Mouse (Mus musculus): ENCODE measurements around the gene Hist2h2be. TPM values are rescaled to one million over a fixed set of nuclear protein-coding genes. Genes with fewer than 3 reads are reported as not detected.

The Hist2h2be gene
- polyA plus RNA-seq, 2 experiments = 6.4 to 8.9 TPM

GRCm38 (mm10) chr3:96260220-96260619 lies 39.3 kb downstream of the Hist2h2be start:
- Histone ChIP-seq H3K4me1 (replicated peaks; ENCODE audit: control insufficient read depth in 2 of 2, insufficient read depth in 2 of 2, low read length in 1 of 2) (peaks cover 30 to 34% of the 10 kb centered on the region in 2 experiments), H3K4me3 (ENCODE audit: insufficient read depth in 1 of 2, low read depth in 2 of 2, low read length in 2 of 2) (no peak overlapping the region), H3K9me3 (ENCODE audit: control insufficient read depth, low read length) (no peaks in the 10 kb centered on the region), H3K27me3 (ENCODE audit: control insufficient read depth, insufficient read depth, low read length) (no peaks in the 10 kb centered on the region), H3K27ac (no peak overlapping the region), H3K9ac (replicated peaks) (no peak overlapping the region), H3K36me3 (replicated peaks; ENCODE audit: control insufficient read depth, insufficient read depth, low read depth) (no peaks in the 10 kb centered on the region), H3K4me2 (ENCODE audit: low read depth) (no peak overlapping the region)
- no peak for TF ChIP-seq CTCF (IDR thresholded peaks at IDR 0.05; ENCODE audit: low read depth)
- no peak for TF ChIP-seq EP300 (IDR thresholded peaks at IDR 0.05; ENCODE audit: low read depth)
- no peak for ATAC-seq (ENCODE audit: insufficient read depth)
- 81% methylated on average over 5 of the region's 5 CpGs for WGBS (ENCODE audit: insufficient replicate concordance)
- no peak for DNase-seq (ENCODE audit: low read depth in 3 of 3, low spot score in 3 of 3)

- ATAC-seq (ENCODE audit: insufficient read depth) (no peak), DNase-seq (ENCODE audit: low read depth in 3 of 3, low spot score in 3 of 3) (no peak)
- H3K36me3 ChIP-seq (replicated peaks; ENCODE audit: control insufficient read depth, insufficient read depth, low read depth) = no peaks in the 10 kb centered on the region
- 52% methylated on average over 3 of the region's 3 CpGs for WGBS (ENCODE audit: insufficient replicate concordance)
- H3K4me3 ChIP-seq (ENCODE audit: insufficient read depth in 1 of 2, low read depth in 2 of 2, low read length in 2 of 2) = peak overlapping the region; percentile 54 to 63
- H3K9me3 ChIP-seq (ENCODE audit: control insufficient read depth, low read length) = no peaks in the 10 kb centered on the region
- peak overlapping the region; percentile 100 for H3K27ac ChIP-seq
- peak overlapping the region; percentile 86 for H3K4me2 ChIP-seq (ENCODE audit: low read depth)
- no peak for TF ChIP-seq EP300 (IDR thresholded peaks at IDR 0.05; ENCODE audit: low read depth)
- TF ChIP-seq CTCF (IDR thresholded peaks at IDR 0.05; ENCODE audit: low read depth) = no peak
- no peaks in the 10 kb centered on the region for H3K27me3 ChIP-seq (ENCODE audit: control insufficient read depth, insufficient read depth, low read length)
- H3K9ac ChIP-seq (replicated peaks) = peak overlapping the region; percentile 100
- H3K4me1 ChIP-seq (replicated peaks; ENCODE audit: control insufficient read depth in 2 of 2, insufficient read depth in 2 of 2, low read length in 1 of 2) = peaks cover 29 to 31% of the 10 kb centered on the region in 2 experiments
These were observed 40.7 kb downstream of the Hist2h2be start for GRCm38 (mm10) chr3:96261623-96262022.

- H3K9ac ChIP-seq (replicated peaks) = peak overlapping the region; percentile 100
- TF ChIP-seq EP300 (IDR thresholded peaks at IDR 0.05; ENCODE audit: low read depth) (no peak), CTCF (IDR thresholded peaks at IDR 0.05; ENCODE audit: low read depth) (no peak)
- DNase-seq (ENCODE audit: low read depth in 3 of 3, low spot score in 3 of 3) = peak; percentile 85 to 88 (median 87)
- peak overlapping the region; percentile 86 for H3K4me2 ChIP-seq (ENCODE audit: low read depth)
- no peaks in the 10 kb centered on the region for H3K36me3 ChIP-seq (replicated peaks; ENCODE audit: control insufficient read depth, insufficient read depth, low read depth)
- peak overlapping the region; percentile 100 for H3K27ac ChIP-seq
- no peaks in the 10 kb centered on the region for H3K9me3 ChIP-seq (ENCODE audit: control insufficient read depth, low read length)
- WGBS (ENCODE audit: insufficient replicate concordance) = under 1% methylated on average over 19 of the region's 19 CpGs
- no peaks in the 10 kb centered on the region for H3K27me3 ChIP-seq (ENCODE audit: control insufficient read depth, insufficient read depth, low read length)
- ATAC-seq (ENCODE audit: insufficient read depth) = peak; percentile 70
- peak overlapping the region; percentile 54 to 63 for H3K4me3 ChIP-seq (ENCODE audit: insufficient read depth in 1 of 2, low read depth in 2 of 2, low read length in 2 of 2)
- peaks cover 29 to 36% of the 10 kb centered on the region in 2 experiments for H3K4me1 ChIP-seq (replicated peaks; ENCODE audit: control insufficient read depth in 2 of 2, insufficient read depth in 2 of 2, low read length in 1 of 2)
These were observed 41.4 kb downstream of the Hist2h2be start for GRCm38 (mm10) chr3:96262216-96262875.

GRCm38 (mm10) chr3:96262979-96263550 lies 42.1 kb downstream of the Hist2h2be start, which contains the start of gene Hist2h4:
Gene Hist2h4 (minus strand): TSS chr3:96263311.
- Histone ChIP-seq H3K27ac (peak within 1 kb of the TSS; percentile 100), H3K36me3 (replicated peaks; ENCODE audit: control insufficient read depth, insufficient read depth, low read depth) (no peaks in the 10 kb centered on the region), H3K4me1 (replicated peaks; ENCODE audit: control insufficient read depth in 2 of 2, insufficient read depth in 2 of 2, low read length in 1 of 2) (peaks cover 36 to 42% of the 10 kb centered on the region in 2 experiments), H3K27me3 (ENCODE audit: control insufficient read depth, insufficient read depth, low read length) (no peaks in the 10 kb centered on the region), H3K9me3 (ENCODE audit: control insufficient read depth, low read length) (no peaks in the 10 kb centered on the region), H3K9ac (replicated peaks) (peak within 1 kb of the TSS; percentile 100), H3K4me2 (ENCODE audit: low read depth) (peak within 1 kb of the TSS; percentile 86), H3K4me3 (ENCODE audit: insufficient read depth in 1 of 2, low read depth in 2 of 2, low read length in 2 of 2) (peak within 1 kb of the TSS; percentile 54 to 63)
- DNase-seq (ENCODE audit: low read depth in 3 of 3, low spot score in 3 of 3) (peak; percentile 94 to 95 (median 95)), ATAC-seq (ENCODE audit: insufficient read depth) (peak; percentile 87)
- WGBS (ENCODE audit: insufficient replicate concordance) = under 1% methylated on average over 40 of the region's 40 CpGs
- TF ChIP-seq EP300 (IDR thresholded peaks at IDR 0.05; ENCODE audit: low read depth) (peak; percentile 93), CTCF (IDR thresholded peaks at IDR 0.05; ENCODE audit: low read depth) (peak; percentile 47; the same call in 1 of the 2 replicates)
